In the genomic region with DNA sequence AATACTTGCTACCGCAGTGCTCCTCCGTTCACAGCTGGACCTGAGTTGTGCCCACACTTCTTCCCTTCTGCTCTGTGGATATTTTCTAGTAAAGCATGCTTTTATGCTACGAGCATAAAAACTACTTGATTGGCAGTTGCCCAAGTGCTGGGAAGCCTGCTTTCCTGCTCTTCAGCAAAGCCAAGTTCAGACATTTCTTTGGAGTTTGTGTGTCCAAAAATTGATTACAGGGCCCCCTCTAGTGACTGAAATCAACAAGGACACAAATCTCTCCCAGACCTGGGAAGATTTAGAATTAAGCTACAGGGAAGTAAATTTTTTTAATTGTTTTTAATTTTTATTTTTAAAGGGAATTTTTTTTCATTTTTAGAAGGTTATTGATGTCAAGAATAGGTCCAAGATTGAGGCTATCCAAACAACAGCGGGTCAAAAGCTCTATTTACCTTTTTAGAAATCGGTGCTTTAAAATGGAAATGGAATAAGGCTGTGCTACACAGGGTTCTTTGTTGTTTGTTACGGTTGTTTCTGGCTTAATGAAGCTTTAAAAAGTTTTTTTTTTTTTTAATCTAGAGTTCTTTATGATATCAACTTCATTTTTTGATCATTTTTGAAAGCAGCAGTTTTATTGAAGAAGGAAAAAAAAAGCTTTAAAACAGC, we compare ENCODE assay signal across 8 mouse cellular contexts. TPM values are rescaled to one million over a fixed set of nuclear protein-coding genes. Genes with fewer than 3 reads are reported as not detected.
DNase-seq lines count a peak whose midpoint lies in the region; ATAC-seq and TF ChIP-seq lines count a peak whose summit lies in the region.

No protein-coding gene starts in this region.

- H3K36me3 ChIP-seq in forebrain, embryonic 13.5 days (ENCODE audit: poor library complexity, severe bottlenecking), result 0 out of 2 replicates have a peak, but pooled peaks cover 2% of the 10 kb centered on the region
- peaks cover 5% of the 10 kb centered on the region; the same call in 1 of the 2 replicates for H3K36me3 ChIP-seq in hindbrain, postnatal 0 days (ENCODE audit: insufficient read depth, low read length)
- peaks cover 10% of the 10 kb centered on the region for H3K36me3 ChIP-seq in limb, embryonic 13.5 days
- H3K36me3 ChIP-seq in myocyte (ENCODE audit: control insufficient read depth, insufficient read depth), result no peaks in the 10 kb centered on the region

- no peak overlapping the region; the same call in 1 of the 2 replicates for H3K9ac ChIP-seq in forebrain, embryonic 13.5 days
- no peak overlapping the region for H3K9ac ChIP-seq in hindbrain, postnatal 0 days (replicated peaks; ENCODE audit: low read length)
- H3K9ac ChIP-seq in limb, embryonic 13.5 days, result no peak overlapping the region

- H3K9me3 ChIP-seq in forebrain, embryonic 13.5 days (replicated peaks), result no peaks in the 10 kb centered on the region
- no peaks in the 10 kb centered on the region for H3K9me3 ChIP-seq in hindbrain, postnatal 0 days (ENCODE audit: low read length)
- H3K9me3 ChIP-seq in limb, embryonic 13.5 days, result no peaks in the 10 kb centered on the region

- H3K27ac ChIP-seq in forebrain, embryonic 13.5 days, result peak overlapping the region; percentile 16
- H3K27ac ChIP-seq in hindbrain, postnatal 0 days, result no peak overlapping the region
- peak overlapping the region; percentile 52; the same call in 1 of the 2 replicates for H3K27ac ChIP-seq in limb, embryonic 13.5 days

- no peak overlapping the region for H3K4me3 ChIP-seq in forebrain, embryonic 13.5 days
- H3K4me3 ChIP-seq in hindbrain, postnatal 0 days (ENCODE audit: low read length), result no peak overlapping the region
- H3K4me3 ChIP-seq in limb, embryonic 13.5 days, result no peak overlapping the region
- H3K4me3 ChIP-seq in myocyte, result no peak overlapping the region

- H3ac ChIP-seq in myocyte (ENCODE audit: control insufficient read depth, insufficient read length), result no peak overlapping the region

- peak overlapping the region; percentile 34 for H3K4me2 ChIP-seq in forebrain, embryonic 13.5 days
- peak overlapping the region; percentile 11 for H3K4me2 ChIP-seq in hindbrain, postnatal 0 days (ENCODE audit: low read depth, low read length)
- H3K4me2 ChIP-seq in limb, embryonic 13.5 days (replicated peaks), result peak overlapping the region; percentile 26; the same call in 1 of the 2 replicates
- H3K4me2 ChIP-seq in myocyte (ENCODE audit: low read depth), result peak overlapping the region; percentile 19

- peaks cover 42% of the 10 kb centered on the region for H3K79me2 ChIP-seq in myocyte (ENCODE audit: control insufficient read depth, insufficient read depth)

- TF ChIP-seq POLR2A in myocyte (IDR thresholded peaks at IDR 0.05; ENCODE audit: insufficient read length, low read depth), result no peak

- 21% methylated on average over 6 of the region's 6 CpGs for WGBS in forebrain, embryonic 13.5 days
- WGBS in hindbrain, postnatal 0 days, result 30% methylated on average over 6 of the region's 6 CpGs
- WGBS in limb, embryonic 13.5 days, result 31% methylated on average over 6 of the region's 6 CpGs

- DNase-seq in ovary, adult 18-20 months (ENCODE audit: low spot score), result peak; percentile 15
- no peak for DNase-seq in ovary, postnatal 36 days (ENCODE audit: low spot score)
- DNase-seq in adrenal gland, adult 8-10 months, result peak; percentile 13
- DNase-seq in hindbrain, postnatal 0 days (ENCODE audit: low spot score), result peak; percentile 85
- no peak for DNase-seq in spleen, adult 12 weeks (ENCODE audit: low spot score)

- peak; percentile 59 for ATAC-seq in forebrain, embryonic 13.5 days
- ATAC-seq in hindbrain, postnatal 0 days, result peak; percentile 70; the same call in 1 of the 2 replicates
- no peak for ATAC-seq in limb, embryonic 13.5 days (ENCODE audit: low FRiP score, low read depth)

- H3K4me1 ChIP-seq in forebrain, embryonic 13.5 days, result peaks cover 45% of the 10 kb centered on the region
- H3K4me1 ChIP-seq in hindbrain, postnatal 0 days (ENCODE audit: insufficient read depth, low read length), result no peaks in the 10 kb centered on the region
- peaks cover 61% of the 10 kb centered on the region for H3K4me1 ChIP-seq in limb, embryonic 13.5 days

- TF ChIP-seq CTCF in hindbrain, postnatal 0 days (IDR thresholded peaks at IDR 0.05; ENCODE audit: low read depth), result peak; percentile 64

- H3K27me3 ChIP-seq in forebrain, embryonic 13.5 days, result no peaks in the 10 kb centered on the region
- no peaks in the 10 kb centered on the region for H3K27me3 ChIP-seq in hindbrain, postnatal 0 days (ENCODE audit: insufficient read depth, low read length)
- H3K27me3 ChIP-seq in limb, embryonic 13.5 days, result no peaks in the 10 kb centered on the region
- no peaks in the 10 kb centered on the region for H3K27me3 ChIP-seq in myocyte (ENCODE audit: control insufficient read depth, insufficient read depth, insufficient read length)

TF ChIP-seq in myocyte, 11 proteins besides CTCF, POLR2A, EP300 and RAD21:
- TF ChIP-seq SRF (IDR thresholded peaks at IDR 0.05; ENCODE audit: control insufficient read depth, insufficient read length, low read depth), result no peak
- TF ChIP-seq MAX (IDR thresholded peaks at IDR 0.05; ENCODE audit: low read depth), result no peak
- TF ChIP-seq MYOD1 (IDR thresholded peaks at IDR 0.05; ENCODE audit: control insufficient read depth in 1 of 3, insufficient read length in 2 of 3, low read depth in 2 of 3), result no peak
- no peak for TF ChIP-seq TCF12 (IDR thresholded peaks at IDR 0.05; ENCODE audit: insufficient read depth, poor library complexity, severe bottlenecking)
- no peak for TF ChIP-seq USF1 (IDR thresholded peaks at IDR 0.05; ENCODE audit: low read depth)
- TF ChIP-seq E2F4 (IDR thresholded peaks at IDR 0.05; ENCODE audit: insufficient read depth), result no peak
- TF ChIP-seq POLR2AphosphoS2 (IDR thresholded peaks at IDR 0.05; ENCODE audit: insufficient read length, low read depth), result no peak
- no peak for TF ChIP-seq CEBPB (IDR thresholded peaks at IDR 0.05; ENCODE audit: insufficient read depth, poor library complexity, severe bottlenecking)
- no peak for TF ChIP-seq REST (IDR thresholded peaks at IDR 0.05; ENCODE audit: insufficient read depth, insufficient read length)
- TF ChIP-seq MYOG (IDR thresholded peaks at IDR 0.05; ENCODE audit: control insufficient read depth in 1 of 3, insufficient read depth in 1 of 3, insufficient read length in 2 of 3, low read depth in 2 of 3), result no peak

RNA-seq across cellular contexts. Expression of a gene that starts 29.3 kb away (rescaled TPM):
- total RNA-seq in adrenal gland, adult 8-10 months (2022), result 10 to 100 TPM; 63.4 to 94.6 (median 74.8) TPM
- polyA plus RNA-seq in forebrain, embryonic 13.5 days (2015; fragmentation: Nextera tagmentation; extraction: Ambion mirVana), result 49.8 and 51.0 TPM in 2 replicates
- total RNA-seq in hindbrain, postnatal 0 days (2014; rRNA removed), result 26.5 and 30.4 TPM in 2 replicates
- polyA plus RNA-seq in hindbrain, postnatal 0 days (2015; fragmentation: Nextera tagmentation; extraction: Ambion mirVana), result 31.0 and 31.8 TPM in 2 replicates
- 85.1 and 86.7 TPM in 2 replicates for polyA plus RNA-seq in limb, embryonic 13.5 days (2015; fragmentation: Nextera tagmentation; extraction: Ambion mirVana)
- 32.5 TPM for polyA plus RNA-seq in myocyte (2012; fragmentation: generic; extraction: Trizol)

Comparison
In these comparisons a context has a peak if more than half of its experiments do, and no peak if none do; other contexts are left out.
1. DNase-seq: peak in ovary, adult 18-20 months (single experiment), adrenal gland, adult 8-10 months (single experiment) and hindbrain, postnatal 0 days (single experiment); none in ovary, postnatal 36 days (single experiment) and spleen, adult 12 weeks (single experiment).
2. Peak in every context shown above with its lines, with median percentiles within 50 percentile points of each other: H3K4me2 ChIP-seq.